Mouse (Mus musculus) left cerebral cortex, postnatal 25 days (tissue): ENCODE data around the gene Asb10. TPM values are rescaled to one million over a fixed set of nuclear protein-coding genes. Genes with fewer than 3 reads are reported as not detected.

Experiments used
- DNase-seq, 2 experiments: peaks; one replicate each; pipeline ENCODE4 v3.0.0; 2022; ENCODE audit warnings: low spot score in 2 of 2, mixed read lengths in 1 of 2
- intact Hi-C: fragments of 180-260 bp; cut with DNase I; formaldehyde crosslinking; loops from one replicate; pipeline ENCODE4 v1.15.1; 2025
- total RNA-seq, 2 experiments: library from RNA; stranded (reverse); gene quantifications; 2 replicates each; pipeline ENCODE4 v1.2.3; 2021

The Asb10 gene
- total RNA-seq, 2 experiments from 2014 or later: not detected

DNA sequence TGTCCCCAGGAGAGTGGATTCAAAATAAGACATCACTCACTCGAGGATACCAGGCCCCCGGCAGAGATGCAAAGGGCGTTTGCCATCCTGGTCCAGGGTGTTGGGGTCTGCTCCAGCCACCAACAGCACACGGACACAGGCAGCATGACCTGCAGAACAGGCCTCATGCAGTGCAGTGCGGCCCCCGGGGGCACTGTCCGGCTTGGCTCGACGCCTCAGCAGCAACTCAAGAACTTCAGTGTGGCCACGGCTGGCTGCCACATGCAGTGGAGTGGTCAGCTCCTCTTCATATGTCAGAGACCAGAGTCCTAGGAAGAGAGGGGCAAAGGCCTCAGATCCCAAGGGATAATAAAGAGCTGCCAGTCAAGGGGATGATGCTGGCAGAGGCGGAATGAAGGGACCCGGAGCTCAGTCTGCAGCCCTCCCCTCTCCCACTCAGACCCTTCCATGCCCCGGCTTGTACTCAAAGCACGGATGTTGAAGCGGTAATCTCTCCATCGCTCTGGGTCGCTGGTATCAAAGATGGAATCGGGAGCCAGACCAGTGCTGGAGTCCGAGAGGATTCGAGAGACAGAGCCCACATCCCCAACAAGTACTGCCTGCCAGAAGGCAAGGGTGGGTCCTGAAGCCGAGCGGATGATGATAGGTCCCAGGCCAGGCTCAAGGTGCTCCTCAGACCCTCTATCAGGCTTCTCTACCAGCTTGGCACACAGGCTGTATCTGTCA, 1.0 kb downstream of the Asb10 start:
- intact Hi-C loops: no loop called here
- no peak for DNase-seq

DNA sequence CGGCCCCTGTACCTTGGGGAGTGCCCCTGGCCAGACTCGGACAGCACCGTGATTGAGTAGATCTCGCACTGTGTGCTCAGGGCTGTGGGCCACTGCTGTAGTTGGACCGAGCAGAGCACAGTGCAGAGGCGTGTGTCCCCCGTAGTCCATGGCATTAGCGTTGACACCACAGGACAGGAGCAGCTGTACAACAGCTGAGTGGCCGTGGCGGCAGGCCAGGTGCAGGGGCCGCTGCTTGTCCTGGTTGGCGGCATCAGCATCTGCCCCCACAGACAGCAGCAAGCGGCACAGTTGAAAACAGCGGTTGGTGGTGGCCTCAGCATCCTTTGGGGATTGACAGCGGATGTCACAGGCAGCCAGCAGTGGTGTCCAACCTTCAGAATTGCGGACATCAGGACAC, 3.2 kb downstream of the Asb10 start:
- DNase-seq: no peak
- intact Hi-C loops: no loop called here

DNA sequence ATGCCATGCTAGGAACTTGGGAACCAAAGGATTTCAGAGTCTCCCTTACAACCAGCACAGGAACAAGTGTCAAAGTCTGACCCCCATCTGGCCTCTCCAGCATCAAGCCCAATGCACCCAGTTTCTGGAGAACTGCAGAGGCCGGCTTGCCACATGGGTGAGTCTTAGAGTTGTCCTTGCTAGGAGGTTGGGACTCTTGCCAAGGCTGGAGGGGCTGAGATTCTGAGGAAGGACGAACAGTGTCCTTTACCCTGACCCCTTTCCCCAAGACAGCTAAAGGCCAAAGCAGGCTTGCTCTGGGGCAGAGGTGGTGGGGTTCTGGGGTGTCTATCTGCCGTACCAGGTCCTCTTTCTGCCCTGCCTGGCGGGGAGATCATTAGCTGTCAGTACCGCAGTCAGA, 4.3 kb downstream of the Asb10 start:
- DNase-seq: no peak
- intact Hi-C loops: no loop called here

DNA sequence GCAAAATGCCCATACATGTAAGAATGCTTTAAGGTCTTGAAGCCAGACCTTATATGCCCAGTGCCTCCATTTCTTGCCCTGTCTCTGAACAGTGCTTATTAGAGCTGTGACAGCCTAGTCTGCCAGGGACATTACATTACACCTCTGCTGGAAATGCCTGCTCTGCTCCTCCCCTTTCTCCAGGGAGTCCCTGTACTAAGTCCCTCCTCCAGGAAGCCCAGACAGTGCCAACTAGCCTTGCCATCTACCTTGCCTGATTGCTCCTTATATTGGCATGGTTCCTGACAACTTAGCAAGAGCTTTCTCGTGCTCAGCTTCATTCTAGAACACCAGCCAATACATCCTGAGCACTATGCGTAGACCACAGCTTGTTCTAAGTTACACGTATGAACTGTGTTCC, 5.0 kb downstream of the Asb10 start:
- no peak for DNase-seq
- intact Hi-C loops: no loop called here

DNA sequence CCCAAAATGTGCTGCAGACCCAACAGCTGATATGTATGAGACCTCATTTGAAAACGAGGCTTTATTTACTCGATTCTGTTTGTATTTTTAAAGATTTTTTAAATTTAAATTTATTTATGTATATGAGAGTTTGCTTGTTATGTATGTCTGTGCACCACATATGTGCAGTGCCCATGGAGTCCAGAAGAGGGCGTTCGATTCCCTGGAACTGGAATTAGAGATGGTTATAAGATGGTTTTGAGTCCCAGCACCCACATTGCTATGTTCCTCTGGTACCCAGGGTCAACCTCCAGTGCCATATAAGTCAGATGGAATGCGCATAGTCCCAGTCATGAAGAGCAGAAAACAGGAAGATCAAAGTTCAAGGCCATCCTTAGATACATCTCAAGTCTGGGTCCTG, 6.5 kb downstream of the Asb10 start:
- intact Hi-C loops: loop anchor here (5.0 kb wide), 1 partner anchor 118 kb away; no protein-coding TSS in a partner anchor
- DNase-seq: no peak

DNA sequence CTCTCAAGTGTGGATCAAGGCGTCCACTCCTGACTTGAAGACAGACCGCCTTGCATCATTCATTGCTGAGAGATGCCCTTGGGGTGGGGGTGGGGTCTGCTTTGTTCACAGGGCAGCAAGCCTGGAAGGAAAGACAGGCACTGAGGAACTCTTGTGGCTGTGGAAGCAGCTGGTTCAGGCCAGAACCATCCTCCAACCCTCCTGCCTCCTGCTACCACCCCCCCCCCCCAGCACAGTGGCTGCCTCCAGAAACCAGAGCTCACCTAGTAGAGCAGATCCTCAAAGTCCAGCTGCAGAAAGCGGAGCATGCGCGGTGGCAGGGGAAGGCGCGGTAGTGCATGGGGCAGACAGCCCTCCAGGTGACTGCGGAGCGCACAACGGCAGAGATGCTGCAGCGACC, 7.4 kb downstream of the Asb10 start:
- DNase-seq: no peak
- intact Hi-C loops: loop anchor here (5.0 kb wide), 1 partner anchor 119 kb away; no protein-coding TSS in a partner anchor

DNA sequence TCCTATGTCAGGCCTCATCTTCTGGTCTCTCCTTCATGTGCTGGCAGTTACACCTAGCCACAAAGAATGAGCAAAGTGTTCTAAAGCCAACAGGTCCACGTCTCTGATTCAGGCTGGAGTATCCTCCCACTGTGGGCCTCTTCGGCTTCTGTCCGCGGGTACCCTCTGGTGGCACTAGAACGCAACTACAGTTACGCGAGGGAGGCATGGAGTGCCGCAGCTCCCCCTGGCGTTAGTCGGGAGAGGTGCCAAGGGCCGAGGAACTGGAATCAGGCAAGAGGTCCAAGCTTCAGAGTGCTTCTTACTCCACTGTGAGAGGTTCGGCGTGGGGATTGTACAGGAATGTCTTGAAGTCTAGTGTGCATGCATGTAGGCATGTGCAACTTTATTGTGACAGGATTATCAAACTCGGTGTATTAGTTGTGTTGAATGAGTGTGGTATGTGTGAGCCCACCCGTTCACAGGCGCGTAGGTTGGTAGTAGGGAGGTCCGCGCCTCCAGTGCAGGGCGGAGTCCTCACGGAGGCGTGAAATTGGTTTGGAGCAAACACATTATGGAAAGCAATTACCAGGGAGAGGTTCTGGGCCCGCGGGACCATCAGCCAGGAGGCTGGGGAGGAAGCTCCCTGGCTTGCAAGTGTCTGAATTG, 10.6 kb downstream of the Asb10 start:
- DNase-seq: peak; percentile 90 to 95
- intact Hi-C loops: loop anchor here (2.0 to 5.0 kb wide), 2 partner anchors 19 to 122 kb away; no protein-coding TSS in a partner anchor

DNA sequence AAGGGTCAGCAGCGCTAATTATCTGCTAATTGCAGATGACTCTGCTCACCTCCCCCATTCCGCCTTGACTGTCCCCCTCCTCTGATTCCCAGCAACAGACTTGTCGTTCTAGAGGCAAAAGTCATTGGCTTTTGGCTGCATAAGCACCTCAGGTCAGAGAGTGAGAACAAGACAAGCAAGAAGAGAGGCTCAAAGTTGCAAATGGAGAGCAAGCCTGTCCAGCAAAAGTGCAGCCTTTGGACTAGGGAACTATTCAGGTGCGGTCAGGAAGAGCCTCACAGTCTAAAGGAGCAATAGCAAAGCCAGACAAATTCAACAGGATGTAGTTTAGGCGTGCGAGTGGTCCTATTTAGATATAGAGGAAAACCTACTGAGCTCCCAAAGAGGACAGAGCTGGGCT, 13.0 kb downstream of the Asb10 start:
- intact Hi-C loops: no loop called here

DNA sequence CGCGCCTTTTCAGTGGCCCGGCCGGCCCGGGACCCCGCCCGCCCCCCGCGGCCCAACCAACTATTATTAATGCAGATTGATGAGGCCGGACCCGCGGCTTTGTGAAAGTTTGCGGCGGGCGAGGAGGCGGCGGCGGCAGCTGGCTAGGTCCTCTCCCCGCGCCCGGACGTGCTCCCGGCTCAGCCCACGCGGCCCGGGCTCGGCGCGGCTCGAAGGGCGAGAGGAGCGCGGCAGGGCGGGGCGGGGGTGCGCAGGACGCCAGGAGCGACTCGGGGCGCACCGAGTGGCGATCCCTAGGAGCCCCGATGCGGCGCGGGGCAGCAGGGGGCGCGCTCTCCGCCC, 13.9 kb downstream of the Asb10 start, which contains the start of gene Gbx1:
Gene Gbx1, minus strand, starts transcription at position 314 of the 342 bp plus-strand sequence.
- intact Hi-C loops: no loop called here
- DNase-seq: no peak

More for the DNA sequence above, 13.0 kb downstream of the Asb10 start:
- DNase-seq: no peak

DNA sequence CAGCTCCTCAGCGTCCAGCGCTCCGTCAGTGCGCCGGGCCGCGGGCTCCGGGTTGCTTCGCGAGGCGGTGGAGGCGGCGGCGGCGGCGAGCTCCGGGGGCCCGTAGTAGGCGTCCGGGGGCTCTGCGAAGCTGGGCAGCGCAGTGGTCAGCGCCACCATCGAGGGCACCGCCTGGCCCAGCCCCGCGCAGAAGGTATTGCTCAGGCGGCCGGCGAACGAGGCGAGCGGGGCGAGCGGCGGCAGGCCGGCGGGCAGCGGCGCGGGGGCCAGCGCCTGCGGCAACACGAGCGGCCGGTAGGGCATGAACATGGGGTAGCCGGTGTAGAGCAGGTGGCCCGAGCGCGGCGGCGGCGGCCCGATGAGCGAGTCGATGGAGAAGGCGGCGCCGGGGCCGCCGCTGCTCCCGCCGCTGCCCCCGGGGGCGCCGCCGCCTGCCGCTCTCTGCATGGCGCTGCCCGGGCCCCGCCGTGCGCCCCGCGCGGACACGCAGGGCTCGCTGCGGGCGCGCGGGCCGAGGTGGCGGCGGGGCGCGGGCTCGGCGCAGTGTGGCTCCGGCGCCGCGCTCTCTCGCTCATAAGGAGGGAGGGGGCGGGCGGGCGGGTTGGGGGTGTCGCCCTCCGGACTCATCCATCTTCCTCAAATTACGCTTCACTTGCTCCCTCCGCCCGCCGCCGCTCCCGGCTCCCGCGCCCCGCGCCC, 14.4 kb downstream of the Asb10 start:
- DNase-seq: no peak
- intact Hi-C loops: no loop called here

DNA sequence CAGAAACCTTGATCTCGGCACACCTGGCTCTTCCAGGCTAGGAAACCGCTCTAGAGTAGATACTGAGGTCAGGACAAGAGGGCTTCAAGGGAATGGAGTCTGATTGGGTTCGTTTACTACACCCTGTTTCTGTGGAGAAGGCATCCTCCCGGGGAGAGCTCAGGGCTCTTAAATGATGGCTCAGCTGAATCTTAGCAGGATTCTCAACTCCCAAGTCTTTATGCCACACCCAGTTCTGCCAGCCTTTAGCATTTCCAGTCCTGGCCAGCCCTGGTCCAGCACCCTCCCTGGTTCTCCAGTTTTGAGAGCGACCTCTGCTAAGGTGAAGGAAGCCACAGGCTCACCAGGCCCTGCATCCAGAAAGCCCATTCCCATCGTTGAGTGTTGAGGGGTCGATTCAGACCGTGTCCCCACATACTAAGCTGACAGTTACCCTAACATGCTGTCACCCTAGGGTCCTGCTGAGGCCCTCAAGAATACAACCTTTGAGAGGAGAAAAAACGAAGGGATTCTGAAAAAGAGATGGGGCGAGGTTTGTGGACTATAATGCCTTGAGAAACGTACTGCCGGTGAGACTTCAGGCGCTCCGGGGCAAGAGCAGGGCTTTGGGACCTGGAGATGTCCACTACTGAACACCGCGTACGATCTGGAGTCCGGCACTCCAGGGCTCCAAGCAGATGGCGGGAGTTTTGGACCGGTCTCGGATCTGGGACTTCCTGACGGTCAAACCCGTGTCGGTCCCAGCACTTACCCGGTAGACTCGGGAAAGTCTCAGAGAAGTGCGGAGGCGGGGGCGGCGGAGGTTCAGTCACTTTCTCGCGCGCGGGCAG, 15.2 kb downstream of the Asb10 start:
- intact Hi-C loops: no loop called here
- no peak for DNase-seq

DNA sequence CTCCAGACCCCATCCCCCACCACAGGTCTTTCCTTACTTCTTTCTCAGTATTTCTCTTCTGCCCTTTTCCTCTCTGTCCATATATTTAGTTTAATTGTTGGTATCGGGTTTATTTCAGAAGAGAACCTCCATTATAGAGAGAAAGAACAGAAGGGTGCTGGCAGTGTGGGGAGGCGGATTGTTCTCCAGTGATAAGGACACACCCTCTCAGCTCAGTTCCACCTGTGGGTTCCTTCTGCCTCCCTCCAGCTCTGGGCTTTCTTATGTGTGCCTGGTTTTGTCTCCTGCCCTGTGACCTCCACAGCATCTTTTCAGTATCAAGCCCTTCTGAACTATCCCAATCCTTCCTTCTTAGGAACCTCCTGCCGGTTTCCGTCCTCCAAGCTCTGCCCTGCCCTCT, 16.3 kb downstream of the Asb10 start:
- no peak for DNase-seq
- intact Hi-C loops: no loop called here

DNA sequence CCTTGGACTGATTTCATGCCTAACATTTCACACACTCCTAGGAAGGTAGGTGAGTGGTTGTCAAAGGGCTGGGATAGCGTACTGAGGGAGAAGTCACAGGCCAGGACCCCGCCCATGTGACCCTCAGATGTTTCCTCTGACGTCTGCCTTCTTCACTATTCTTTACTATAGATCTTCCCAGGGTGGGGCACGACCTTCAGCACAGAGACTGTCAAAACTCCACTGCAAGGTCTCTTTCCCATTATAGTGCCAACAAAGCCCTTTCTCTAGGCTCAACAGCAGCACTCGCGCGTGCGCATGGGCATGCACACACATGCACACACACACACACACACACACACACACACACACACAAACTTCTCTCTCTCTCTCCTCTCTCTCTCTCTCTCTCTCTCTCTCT, 17.0 kb downstream of the Asb10 start:
- DNase-seq: no peak
- intact Hi-C loops: no loop called here

DNA sequence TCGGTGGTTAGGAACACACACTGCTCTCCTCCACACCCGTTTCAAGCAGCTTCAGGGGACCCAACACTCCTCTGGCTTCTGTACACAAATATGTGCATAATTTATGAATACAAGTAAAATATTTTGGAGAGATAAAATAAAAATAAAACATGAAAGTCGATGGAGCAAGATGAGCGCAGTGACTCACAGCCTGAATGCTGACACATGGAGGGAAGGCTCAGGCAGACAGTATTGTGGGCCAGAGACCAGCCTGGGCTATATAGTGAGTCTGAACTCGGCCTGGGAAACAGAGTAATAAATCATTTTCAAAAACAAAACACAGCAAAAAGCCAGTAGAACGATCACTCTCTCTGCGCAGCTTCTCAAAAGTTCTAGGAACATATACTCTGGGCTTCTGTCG, 19.4 kb downstream of the Asb10 start:
- DNase-seq: no peak
- intact Hi-C loops: no loop called here

DNA sequence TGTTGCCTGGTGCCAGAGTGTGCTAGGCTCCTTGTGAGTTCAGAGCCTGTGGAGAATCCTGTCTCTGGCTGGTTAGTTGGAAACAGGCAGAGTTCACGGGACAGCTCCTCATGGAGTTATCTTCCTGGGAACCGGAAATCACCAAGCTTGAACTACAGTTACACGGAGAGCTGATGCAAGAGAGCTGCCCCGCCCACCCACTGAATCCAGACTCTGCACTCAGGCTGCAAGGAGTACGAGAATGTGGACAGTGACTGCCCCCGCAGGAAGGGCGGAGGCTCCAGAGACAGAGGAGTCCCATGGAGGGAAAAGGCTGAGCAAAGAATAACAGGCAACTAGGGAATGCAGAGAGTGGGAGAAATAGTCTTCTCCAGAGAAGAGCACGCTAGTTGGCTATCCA, 28.5 kb downstream of the Asb10 start:
- DNase-seq: no peak
- intact Hi-C loops: loop anchor here (5.0 kb wide), 1 partner anchor 140 kb away; no protein-coding TSS in a partner anchor

DNA sequence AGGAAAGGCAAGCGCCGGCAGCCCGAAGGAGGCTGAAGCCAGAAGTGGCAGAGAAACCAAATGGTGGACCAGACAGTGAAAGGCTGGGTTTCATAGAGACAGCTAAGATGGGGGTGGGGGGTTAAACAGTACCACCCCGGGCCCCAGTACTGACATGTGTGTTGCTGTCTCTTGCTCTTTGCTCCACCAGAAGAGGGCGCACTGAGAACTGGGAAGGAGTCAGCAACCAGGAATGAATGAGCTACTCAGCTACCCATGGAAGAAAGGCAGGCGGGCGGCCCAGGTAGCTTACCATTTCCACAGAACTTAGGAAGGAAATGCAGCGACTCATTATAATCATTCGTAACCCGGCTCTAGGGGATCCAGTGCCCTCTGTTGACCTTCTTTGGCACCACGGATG, 30.1 kb downstream of the Asb10 start:
- peak in 1 of 2 experiments; percentile 54 for DNase-seq
- intact Hi-C loops: loop anchor here (2.0 to 5.0 kb wide), 2 partner anchors 20 to 142 kb away; no protein-coding TSS in a partner anchor

DNA sequence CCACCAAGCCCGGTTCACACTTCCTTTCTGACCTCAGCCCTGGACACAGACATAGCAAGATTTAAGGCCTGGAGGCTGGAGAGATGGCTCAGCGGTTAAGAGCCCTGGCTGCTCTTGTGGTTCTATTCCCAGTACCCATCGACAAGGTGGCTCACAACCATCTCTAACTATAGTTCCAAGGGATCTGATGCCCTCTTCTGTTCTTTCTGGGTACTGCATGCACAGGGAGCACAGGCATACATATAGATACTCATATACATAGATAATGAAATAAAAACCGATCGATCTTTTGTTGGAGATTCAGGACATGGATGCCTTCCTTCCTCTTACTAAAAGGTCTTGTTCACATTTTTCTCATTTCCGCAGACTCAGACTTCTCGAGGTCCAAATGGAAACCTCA, 32.4 kb downstream of the Asb10 start:
- intact Hi-C loops: no loop called here
- DNase-seq: no peak

DNA sequence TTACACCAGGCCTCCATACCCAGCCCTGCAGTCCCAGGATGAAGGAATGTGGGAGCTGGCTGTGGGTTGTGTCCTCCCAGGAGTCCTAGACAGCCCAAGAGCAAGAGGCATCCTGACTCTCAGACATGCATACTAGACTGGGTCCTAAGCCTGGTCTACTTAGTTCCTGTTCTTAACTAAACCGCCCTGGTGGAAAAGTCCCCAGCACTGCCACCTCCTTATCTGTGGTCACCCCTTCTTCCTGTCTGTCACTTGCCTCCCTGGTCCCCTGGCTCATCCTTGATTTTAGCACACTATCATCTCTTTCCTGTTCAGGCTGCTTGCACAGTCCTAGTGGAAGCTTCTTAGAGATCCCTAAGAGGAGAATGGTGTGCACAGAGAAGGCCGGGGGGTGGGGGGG, 35.3 kb downstream of the Asb10 start:
- no peak for DNase-seq
- intact Hi-C loops: no loop called here

DNA sequence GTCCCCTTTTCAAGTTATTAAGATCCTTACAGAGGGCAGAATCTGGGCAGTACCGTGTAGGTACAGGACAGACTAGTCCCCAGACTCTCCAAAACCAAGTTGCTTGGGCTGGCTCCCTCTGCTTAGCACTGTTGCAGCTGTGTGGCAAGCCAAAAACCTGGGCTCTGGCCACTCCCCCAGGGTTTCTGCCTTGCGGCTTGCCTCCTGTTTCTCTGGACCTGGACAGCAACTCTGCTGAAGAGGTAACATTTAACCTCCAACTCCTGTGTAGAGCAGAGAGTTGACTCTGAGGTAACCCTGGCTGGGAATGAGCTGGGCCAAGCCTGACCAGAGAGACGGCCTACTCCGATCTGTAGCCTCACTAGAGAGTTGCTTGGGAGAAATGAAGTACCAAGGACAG, 38.0 kb downstream of the Asb10 start:
- intact Hi-C loops: no loop called here
- DNase-seq: no peak

DNA sequence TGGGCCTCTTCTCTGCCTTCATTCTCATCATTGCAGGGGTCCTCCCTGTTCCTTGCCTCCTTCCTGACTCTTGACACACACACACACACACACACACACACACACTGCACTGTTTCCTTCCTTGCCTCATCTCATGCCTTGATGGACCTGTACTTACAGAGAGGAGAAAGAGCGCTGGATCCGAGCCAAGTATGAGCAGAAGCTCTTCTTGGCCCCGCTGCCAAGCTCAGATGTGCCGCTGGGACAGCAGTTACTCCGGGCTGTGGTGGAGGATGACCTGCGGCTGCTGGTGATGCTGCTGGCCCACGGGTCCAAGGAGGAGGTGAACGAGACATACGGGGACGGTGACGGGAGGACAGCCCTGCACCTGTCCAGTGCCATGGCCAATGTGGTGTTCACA, 39.9 kb downstream of the Asb10 start:
- intact Hi-C loops: no loop called here
- no peak for DNase-seq
